Mouse (Mus musculus): Measurements from ENCODE around the gene Ltbp1. TPM values are rescaled to one million over a fixed set of nuclear protein-coding genes. Genes with fewer than 3 reads are reported as not detected.

Ltbp1 gene
- polyA plus RNA-seq, 1 experiment from 2014 or later, result 1.6 TPM

- H3K27me3 ChIP-seq (replicated peaks; ENCODE audit: control insufficient read depth, insufficient read depth, low read length), result no peaks in the 10 kb centered on the region
- no peaks in the 10 kb centered on the region for H3K36me3 ChIP-seq (ENCODE audit: control insufficient read depth, insufficient read depth, low read length)
- H3K9me3 ChIP-seq (ENCODE audit: control insufficient read depth, low read length), result no peaks in the 10 kb centered on the region
- no peak overlapping the region for H3K4me3 ChIP-seq (ENCODE audit: low read length)
- whole genome bisulfite sequencing, result 55% methylated on average over 8 of the region's 8 CpGs
- H3K4me2 ChIP-seq (ENCODE audit: low read length), result no peak overlapping the region
- H3K4me1 ChIP-seq (ENCODE audit: control insufficient read depth, insufficient read depth, low read depth, low read length), result no peaks in the 10 kb centered on the region
- no peak overlapping the region for H3K27ac ChIP-seq (ENCODE audit: low read depth, low read length)
- no peak overlapping the region for H3K9ac ChIP-seq (ENCODE audit: low read depth, low read length)
- ATAC-seq, result no peak
Observed at GRCm38 (mm10) chr17:74976167-74976985, 29.0 kb upstream of the Ltbp1 start.

GRCm38 (mm10) chr17:74979767-74980166 lies 25.6 kb upstream of the Ltbp1 start:
- Histone ChIP-seq H3K4me2 (ENCODE audit: low read length) (no peak overlapping the region), H3K36me3 (ENCODE audit: control insufficient read depth, insufficient read depth, low read length) (no peaks in the 10 kb centered on the region), H3K27ac (ENCODE audit: low read depth, low read length) (no peak overlapping the region), H3K9me3 (ENCODE audit: control insufficient read depth, low read length) (no peaks in the 10 kb centered on the region), H3K9ac (ENCODE audit: low read depth, low read length) (no peak overlapping the region), H3K4me3 (ENCODE audit: low read length) (no peak overlapping the region), H3K4me1 (ENCODE audit: control insufficient read depth, insufficient read depth, low read depth, low read length) (no peaks in the 10 kb centered on the region), H3K27me3 (replicated peaks; ENCODE audit: control insufficient read depth, insufficient read depth, low read length) (no peaks in the 10 kb centered on the region)
- ATAC-seq, result no peak
- WGBS, result 92% methylated on average over 8 of the region's 8 CpGs

- ATAC-seq, result no peak
- H3K4me3 ChIP-seq (ENCODE audit: low read length), result no peak overlapping the region
- no peaks in the 10 kb centered on the region for H3K4me1 ChIP-seq (ENCODE audit: control insufficient read depth, insufficient read depth, low read depth, low read length)
- no peaks in the 10 kb centered on the region for H3K27me3 ChIP-seq (replicated peaks; ENCODE audit: control insufficient read depth, insufficient read depth, low read length)
- WGBS, result 90% methylated on average over 5 of the region's 5 CpGs
- H3K36me3 ChIP-seq (ENCODE audit: control insufficient read depth, insufficient read depth, low read length), result no peaks in the 10 kb centered on the region
- H3K9me3 ChIP-seq (ENCODE audit: control insufficient read depth, low read length), result peaks cover 2% of the 10 kb centered on the region; the same call in 1 of the 2 replicates
- no peak overlapping the region for H3K27ac ChIP-seq (ENCODE audit: low read depth, low read length)
- H3K4me2 ChIP-seq (ENCODE audit: low read length), result no peak overlapping the region
- no peak overlapping the region for H3K9ac ChIP-seq (ENCODE audit: low read depth, low read length)
Observed at GRCm38 (mm10) chr17:74981703-74982102, 23.7 kb upstream of the Ltbp1 start.

- no peaks in the 10 kb centered on the region for H3K27me3 ChIP-seq (replicated peaks; ENCODE audit: control insufficient read depth, insufficient read depth, low read length)
- 55% methylated on average over 1 of the region's 1 CpGs for WGBS
- H3K27ac ChIP-seq (ENCODE audit: low read depth, low read length), result no peak overlapping the region
- no peak overlapping the region for H3K4me2 ChIP-seq (ENCODE audit: low read length)
- H3K36me3 ChIP-seq (ENCODE audit: control insufficient read depth, insufficient read depth, low read length), result no peaks in the 10 kb centered on the region
- no peak overlapping the region for H3K9ac ChIP-seq (ENCODE audit: low read depth, low read length)
- H3K9me3 ChIP-seq (ENCODE audit: control insufficient read depth, low read length), result peaks cover 2% of the 10 kb centered on the region; the same call in 1 of the 2 replicates
- H3K4me1 ChIP-seq (ENCODE audit: control insufficient read depth, insufficient read depth, low read depth, low read length), result no peaks in the 10 kb centered on the region
- no peak overlapping the region for H3K4me3 ChIP-seq (ENCODE audit: low read length)
- no peak for ATAC-seq
Observed at GRCm38 (mm10) chr17:74982880-74983279, 22.5 kb upstream of the Ltbp1 start.

- H3K27ac ChIP-seq (ENCODE audit: low read depth, low read length), result no peak overlapping the region
- WGBS, result 88% methylated on average over 1 of the region's 1 CpGs
Observed at GRCm38 (mm10) chr17:74984071-74984470, 21.3 kb upstream of the Ltbp1 start.

GRCm38 (mm10) chr17:74984681-74985080 lies 20.7 kb upstream of the Ltbp1 start:
- Histone ChIP-seq H3K27me3 (replicated peaks; ENCODE audit: control insufficient read depth, insufficient read depth, low read length) (no peaks in the 10 kb centered on the region), H3K27ac (ENCODE audit: low read depth, low read length) (no peak overlapping the region), H3K4me1 (ENCODE audit: control insufficient read depth, insufficient read depth, low read depth, low read length) (no peaks in the 10 kb centered on the region), H3K9ac (ENCODE audit: low read depth, low read length) (no peak overlapping the region), H3K4me2 (ENCODE audit: low read length) (no peak overlapping the region), H3K9me3 (ENCODE audit: control insufficient read depth, low read length) (peaks cover 2% of the 10 kb centered on the region; the same call in 1 of the 2 replicates), H3K4me3 (ENCODE audit: low read length) (no peak overlapping the region), H3K36me3 (ENCODE audit: control insufficient read depth, insufficient read depth, low read length) (no peaks in the 10 kb centered on the region)
- no peak for ATAC-seq

More at GRCm38 (mm10) chr17:74984071-74984470, 21.3 kb upstream of the Ltbp1 start:
- Histone ChIP-seq H3K27me3 (replicated peaks; ENCODE audit: control insufficient read depth, insufficient read depth, low read length) (no peaks in the 10 kb centered on the region), H3K9me3 (ENCODE audit: control insufficient read depth, low read length) (peaks cover 2% of the 10 kb centered on the region; the same call in 1 of the 2 replicates), H3K4me1 (ENCODE audit: control insufficient read depth, insufficient read depth, low read depth, low read length) (no peaks in the 10 kb centered on the region), H3K9ac (ENCODE audit: low read depth, low read length) (no peak overlapping the region), H3K36me3 (ENCODE audit: control insufficient read depth, insufficient read depth, low read length) (no peaks in the 10 kb centered on the region), H3K4me3 (ENCODE audit: low read length) (no peak overlapping the region), H3K4me2 (ENCODE audit: low read length) (no peak overlapping the region)
- no peak for ATAC-seq

GRCm38 (mm10) chr17:74987067-74987466 lies 18.3 kb upstream of the Ltbp1 start:
- Histone ChIP-seq H3K4me1 (ENCODE audit: control insufficient read depth, insufficient read depth, low read depth, low read length) (no peaks in the 10 kb centered on the region), H3K36me3 (ENCODE audit: control insufficient read depth, insufficient read depth, low read length) (no peaks in the 10 kb centered on the region), H3K9ac (ENCODE audit: low read depth, low read length) (no peak overlapping the region), H3K27ac (ENCODE audit: low read depth, low read length) (no peak overlapping the region), H3K4me3 (ENCODE audit: low read length) (no peak overlapping the region), H3K9me3 (ENCODE audit: control insufficient read depth, low read length) (peaks cover 2% of the 10 kb centered on the region; the same call in 1 of the 2 replicates), H3K27me3 (replicated peaks; ENCODE audit: control insufficient read depth, insufficient read depth, low read length) (no peaks in the 10 kb centered on the region), H3K4me2 (ENCODE audit: low read length) (no peak overlapping the region)
- no peak for ATAC-seq
- 19% methylated on average over 1 of the region's 1 CpGs for WGBS

GRCm38 (mm10) chr17:74989691-74990090 lies 15.7 kb upstream of the Ltbp1 start:
- Histone ChIP-seq H3K4me3 (ENCODE audit: low read length) (no peak overlapping the region), H3K4me2 (ENCODE audit: low read length) (no peak overlapping the region), H3K9me3 (ENCODE audit: control insufficient read depth, low read length) (peaks cover 2% of the 10 kb centered on the region; the same call in 1 of the 2 replicates), H3K27ac (ENCODE audit: low read depth, low read length) (no peak overlapping the region), H3K4me1 (ENCODE audit: control insufficient read depth, insufficient read depth, low read depth, low read length) (peaks cover 6% of the 10 kb centered on the region; the same call in 1 of the 2 replicates), H3K27me3 (replicated peaks; ENCODE audit: control insufficient read depth, insufficient read depth, low read length) (no peaks in the 10 kb centered on the region), H3K36me3 (ENCODE audit: control insufficient read depth, insufficient read depth, low read length) (no peaks in the 10 kb centered on the region), H3K9ac (ENCODE audit: low read depth, low read length) (no peak overlapping the region)
- 91% methylated on average over 4 of the region's 4 CpGs for WGBS
- no peak for ATAC-seq

GRCm38 (mm10) chr17:74990561-74990960 lies 14.8 kb upstream of the Ltbp1 start:
- Histone ChIP-seq H3K27me3 (replicated peaks; ENCODE audit: control insufficient read depth, insufficient read depth, low read length) (no peaks in the 10 kb centered on the region), H3K36me3 (ENCODE audit: control insufficient read depth, insufficient read depth, low read length) (no peaks in the 10 kb centered on the region), H3K27ac (ENCODE audit: low read depth, low read length) (no peak overlapping the region), H3K4me1 (ENCODE audit: control insufficient read depth, insufficient read depth, low read depth, low read length) (peaks cover 7% of the 10 kb centered on the region; the same call in 1 of the 2 replicates), H3K4me3 (ENCODE audit: low read length) (no peak overlapping the region), H3K9ac (ENCODE audit: low read depth, low read length) (no peak overlapping the region), H3K4me2 (ENCODE audit: low read length) (no peak overlapping the region), H3K9me3 (ENCODE audit: control insufficient read depth, low read length) (no peaks in the 10 kb centered on the region; the same call in 1 of the 2 replicates)
- no peak for ATAC-seq
- WGBS, result 75% methylated on average over 3 of the region's 3 CpGs

All from hindbrain, embryonic 16.5 days (tissue).